Mouse (Mus musculus): ENCODE results near the gene Pdgfd.
"Not testable (repeated sequence)": the region's sequence is repeated elsewhere in the genome, so short reads cannot be mapped to it uniquely, and the experiment has no call there.

GRCm38 (mm10) chr9:6235982-6236381 lies 67.6 kb downstream of the Pdgfd start:
- not testable (repeated sequence) for TF ChIP-seq POLR2A (IDR thresholded peaks at IDR 0.05; ENCODE audit: low read depth, low read length); CTCF (conservative IDR thresholded peaks at IDR 0.05; ENCODE audit: insufficient read depth, insufficient read length, low read depth, low read length)

Measured in kidney, adult 2 months (tissue).